In genomic region chr4:133159127-133159526, GRCm38 (mm10) we compare ENCODE assay signal across 9 mouse cellular contexts. TPM values are rescaled to one million over a fixed set of nuclear protein-coding genes. Genes with fewer than 3 reads are reported as not detected.
A peak's percentile ranks its signal among the peaks of the same experiment; 100 is the strongest.
DNase-seq lines count a peak whose midpoint lies in the region; ATAC-seq lines count a peak whose summit lies in the region.
"Had no signal": no experiment of that assay in that cellular context is flagged by ENCODE, and none has a peak within 500 bp of the region (broad histone marks: within the 10 kb centered on the region; RNA-seq: fewer than 3 reads in every experiment).

No protein-coding gene starts in this region.

- WGBS in forebrain, embryonic 13.5 days, result 67% methylated on average over 6 of the region's 6 CpGs
- WGBS in forebrain, embryonic 16.5 days, result 62% methylated on average over 6 of the region's 6 CpGs
- WGBS in lung, embryonic 16.5 days, result 50% methylated on average over 6 of the region's 6 CpGs

- ATAC-seq in forebrain, embryonic 13.5 days, result no peak
- ATAC-seq in forebrain, embryonic 16.5 days, result no peak
- ATAC-seq in lung, embryonic 16.5 days (ENCODE audit: low read depth), result peak; percentile 54; the same call in 1 of the 2 replicates
- ATAC-seq in hematopoietic stem cell, adult 5-6 weeks (replicated peaks in 1 of 2; ENCODE audit: insufficient read depth in 1 of 2, low FRiP score in 2 of 2, low TSS enrichment in 1 of 2, low read depth in 1 of 2, poor library complexity in 2 of 2, severe bottlenecking in 2 of 2), result peak; percentile 81 to 84

- 0 out of 2 replicates have a peak overlapping the region, but pooled peaks have one; percentile 5 for H3K27ac ChIP-seq in forebrain, embryonic 13.5 days
- no peak overlapping the region for H3K27ac ChIP-seq in forebrain, embryonic 16.5 days (ENCODE audit: low read length)
- H3K27ac ChIP-seq in lung, embryonic 16.5 days (ENCODE audit: low read length), result no peak overlapping the region; the same call in 1 of the 2 replicates
- H3K27ac ChIP-seq: hindbrain, embryonic 13.5 days had no signal

- H3K9ac ChIP-seq in forebrain, embryonic 13.5 days, result no peak overlapping the region
- no peak overlapping the region for H3K9ac ChIP-seq in forebrain, embryonic 16.5 days (replicated peaks; ENCODE audit: low read depth, low read length)
- no peak overlapping the region for H3K9ac ChIP-seq in lung, embryonic 16.5 days (ENCODE audit: low read length)
- H3K9ac ChIP-seq: hindbrain, embryonic 13.5 days had no signal

- DNase-seq in lung, postnatal 14 days, result no peak
- peak; percentile 88 for DNase-seq in splenic B cell, adult 2 months (ENCODE audit: low read depth, low spot score)
- no peak for DNase-seq in cerebellum, adult 9-11 months
- no peak for DNase-seq in left cerebral cortex, adult 9 months (ENCODE audit: low spot score in 2 of 2)

- H3K4me3 ChIP-seq in forebrain, embryonic 13.5 days, result no peak overlapping the region
- no peak overlapping the region for H3K4me3 ChIP-seq in forebrain, embryonic 16.5 days (replicated peaks; ENCODE audit: low read length)
- no peak overlapping the region for H3K4me3 ChIP-seq in lung, embryonic 16.5 days (ENCODE audit: low read length)
- H3K4me3 ChIP-seq: hindbrain, embryonic 13.5 days had no signal

- no peak overlapping the region for H3K4me2 ChIP-seq in forebrain, embryonic 13.5 days
- H3K4me2 ChIP-seq in forebrain, embryonic 16.5 days (ENCODE audit: low read length), result no peak overlapping the region
- H3K4me2 ChIP-seq in lung, embryonic 16.5 days (ENCODE audit: low read depth, low read length), result no peak overlapping the region
- H3K4me2 ChIP-seq: hindbrain, embryonic 13.5 days had no signal

- peaks cover 36% of the 10 kb centered on the region for H3K4me1 ChIP-seq in forebrain, embryonic 13.5 days
- H3K4me1 ChIP-seq in forebrain, embryonic 16.5 days (replicated peaks; ENCODE audit: control insufficient read depth, insufficient read depth, low read length), result peaks cover 31% of the 10 kb centered on the region
- H3K4me1 ChIP-seq in lung, embryonic 16.5 days (replicated peaks; ENCODE audit: control insufficient read depth, insufficient read depth, low read length), result peaks cover 20% of the 10 kb centered on the region

- no peaks in the 10 kb centered on the region for H3K36me3 ChIP-seq in forebrain, embryonic 13.5 days (ENCODE audit: poor library complexity, severe bottlenecking)
- no peaks in the 10 kb centered on the region for H3K36me3 ChIP-seq in forebrain, embryonic 16.5 days (ENCODE audit: control insufficient read depth, insufficient read depth)
- peaks cover 3% of the 10 kb centered on the region; the same call in 1 of the 2 replicates for H3K36me3 ChIP-seq in lung, embryonic 16.5 days (ENCODE audit: control insufficient read depth, insufficient read depth, low read length)
- no peaks in the 10 kb centered on the region; the same call in 1 of the 2 replicates for H3K36me3 ChIP-seq in splenic B cell, adult 2 months (ENCODE audit: control insufficient read depth, insufficient read depth, low read length, poor library complexity, severe bottlenecking)
- H3K36me3 ChIP-seq: hindbrain, embryonic 13.5 days had no signal

- H3K9me3 ChIP-seq in forebrain, embryonic 13.5 days (replicated peaks), result no peaks in the 10 kb centered on the region
- no peaks in the 10 kb centered on the region for H3K9me3 ChIP-seq in forebrain, embryonic 16.5 days (ENCODE audit: control insufficient read depth, low read length)
- no peaks in the 10 kb centered on the region for H3K9me3 ChIP-seq in lung, embryonic 16.5 days (ENCODE audit: control insufficient read depth, low read length)
- H3K9me3 ChIP-seq: hindbrain, embryonic 13.5 days had no signal

- H3K27me3 ChIP-seq in forebrain, embryonic 13.5 days, result no peaks in the 10 kb centered on the region
- no peaks in the 10 kb centered on the region for H3K27me3 ChIP-seq in forebrain, embryonic 16.5 days (replicated peaks; ENCODE audit: control insufficient read depth, insufficient read depth, low read length)
- no peaks in the 10 kb centered on the region for H3K27me3 ChIP-seq in lung, embryonic 16.5 days (ENCODE audit: control insufficient read depth, insufficient read depth, low read depth, low read length)
- H3K27me3 ChIP-seq in splenic B cell, adult 2 months (ENCODE audit: control insufficient read depth, insufficient read depth, low read length, poor library complexity, severe bottlenecking), result no peaks in the 10 kb centered on the region
- H3K27me3 ChIP-seq: hindbrain, embryonic 13.5 days had no signal

RNA-seq across cellular contexts. Expression of gene Wasf2, which starts 28.8 kb away (rescaled TPM):
- 36.7 and 42.9 TPM in 2 replicates for polyA plus RNA-seq in forebrain, embryonic 13.5 days (2015; fragmentation: Nextera tagmentation; extraction: Ambion mirVana)
- polyA plus RNA-seq in forebrain, embryonic 16.5 days (2015; fragmentation: Nextera tagmentation; extraction: Ambion mirVana), result 27.0 and 31.5 TPM in 2 replicates
- 140 and 144 TPM in 2 replicates for polyA plus RNA-seq in lung, embryonic 16.5 days (2015; fragmentation: Nextera tagmentation; extraction: Ambion mirVana)
- 46.9 and 58.8 TPM in 2 replicates for total RNA-seq in hematopoietic stem cell, adult 5-6 weeks (2017)

RNA-seq across cellular contexts. Expression of gene Cd164l2, which starts 52.8 kb away (rescaled TPM):
- polyA plus RNA-seq in forebrain, embryonic 13.5 days (2015; fragmentation: Nextera tagmentation; extraction: Ambion mirVana), result 0.17 and 0.30 TPM in 2 replicates
- polyA plus RNA-seq in forebrain, embryonic 16.5 days (2015; fragmentation: Nextera tagmentation; extraction: Ambion mirVana), result 0.88 and 1.1 TPM in 2 replicates
- polyA plus RNA-seq in lung, embryonic 16.5 days (2015; fragmentation: Nextera tagmentation; extraction: Ambion mirVana), result 7.7 and 13.2 TPM in 2 replicates
- not detected in 2 replicates for total RNA-seq in hematopoietic stem cell, adult 5-6 weeks (2017)

RNA-seq across cellular contexts. Expression of gene Gpr3, which starts 53.2 kb away (rescaled TPM):
- polyA plus RNA-seq in forebrain, embryonic 13.5 days (2015; fragmentation: Nextera tagmentation; extraction: Ambion mirVana), result 0.33 and 0.57 TPM in 2 replicates
- 0.57 and 1.4 TPM in 2 replicates for polyA plus RNA-seq in forebrain, embryonic 16.5 days (2015; fragmentation: Nextera tagmentation; extraction: Ambion mirVana)
- polyA plus RNA-seq in lung, embryonic 16.5 days (2015; fragmentation: Nextera tagmentation; extraction: Ambion mirVana), result 0.15 TPM in 1 of 2 replicates, not detected in the other
- 0.25 and 0.50 TPM in 2 replicates for total RNA-seq in hematopoietic stem cell, adult 5-6 weeks (2017)

Comparison
In these comparisons a context has a peak if more than half of its experiments do, and no peak if none do; other contexts are left out.
1. ATAC-seq: peak in lung, embryonic 16.5 days (single experiment) and hematopoietic stem cell, adult 5-6 weeks (2 of 2); none in forebrain, embryonic 13.5 days (single experiment) and forebrain, embryonic 16.5 days (single experiment).